In the genomic region with DNA sequence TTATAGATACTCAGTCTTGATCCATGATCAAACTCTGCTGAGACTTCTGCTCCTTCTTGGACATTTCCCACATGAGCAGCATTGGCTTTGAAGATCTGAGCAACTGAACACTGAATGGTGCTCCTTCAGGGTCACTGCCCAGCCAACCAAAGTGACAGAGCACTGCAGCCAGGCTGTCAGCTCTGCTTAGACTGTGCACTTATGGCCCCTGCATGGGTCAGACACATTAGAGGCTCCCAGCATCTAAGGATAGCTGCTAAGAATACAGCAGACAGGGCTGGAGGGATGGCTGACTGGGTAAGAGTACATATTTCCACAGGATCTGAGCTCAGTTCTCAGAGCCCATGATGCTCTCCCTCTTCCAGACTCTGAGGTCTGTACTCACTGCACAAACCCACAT, we compare ENCODE assay signal across 22 mouse cellular contexts.
DNase-seq lines count a peak whose midpoint lies in the region; ATAC-seq and TF ChIP-seq lines count a peak whose summit lies in the region.
"Had no signal": no experiment of that assay in that cellular context is flagged by ENCODE, and none has a peak within 500 bp of the region (broad histone marks: within the 10 kb centered on the region; RNA-seq: fewer than 3 reads in every experiment).

No protein-coding gene starts in this region.

- H3K27ac ChIP-seq in hindbrain, embryonic 10.5 days = peak overlapping the region; percentile 12; the same call in 1 of the 2 replicates
- H3K27ac ChIP-seq in hindbrain, embryonic 13.5 days = no peak overlapping the region
- no peak overlapping the region for H3K27ac ChIP-seq in lung, postnatal 0 days (ENCODE audit: low read length)
- H3K27ac ChIP-seq: embryonic facial prominence, embryonic 13.5 days; forebrain, embryonic 13.5 days; hindbrain, embryonic 12.5 days; hindbrain, postnatal 0 days had no signal

- H3K4me3 ChIP-seq in hindbrain, embryonic 10.5 days = no peak overlapping the region
- no peak overlapping the region for H3K4me3 ChIP-seq in hindbrain, embryonic 13.5 days
- H3K4me3 ChIP-seq in lung, postnatal 0 days (ENCODE audit: low read depth, low read length) = no peak overlapping the region
- H3K4me3 ChIP-seq: embryonic facial prominence, embryonic 13.5 days; forebrain, embryonic 13.5 days; heart, embryonic 12.5 days; hindbrain, embryonic 12.5 days had no signal

- H3K4me1 ChIP-seq in hindbrain, embryonic 10.5 days (replicated peaks) = peaks cover 12% of the 10 kb centered on the region
- H3K4me1 ChIP-seq in hindbrain, embryonic 13.5 days (replicated peaks) = peaks cover 13% of the 10 kb centered on the region
- H3K4me1 ChIP-seq in lung, postnatal 0 days (ENCODE audit: insufficient read depth, low read depth, low read length) = no peaks in the 10 kb centered on the region
- H3K4me1 ChIP-seq: forebrain, embryonic 13.5 days had no signal

- DNase-seq in embryo, embryonic 10 days (ENCODE audit: low spot score) = peak; percentile 48
- no peak for DNase-seq in embryo, embryonic 11 days
- DNase-seq in hindbrain, embryonic 10.5 days (ENCODE audit: low spot score) = no peak
- DNase-seq in lung, postnatal 0 days (ENCODE audit: low spot score) = no peak
- DNase-seq in lung, postnatal 14 days = no peak
- DNase-seq in retina, postnatal 1 day = peak; percentile 53
- DNase-seq: adrenal gland, adult 8-10 months; adrenal gland, postnatal 36 days; B cell, adult 2 months; cerebellum, adult 2 months; cerebellum, postnatal 14 days; forebrain, postnatal 0 days; gastrocnemius, postnatal 14 days; heart, postnatal 36 days had no signal

- no peak for TF ChIP-seq EP300 in lung, postnatal 0 days (IDR thresholded peaks at IDR 0.05)

- H3K36me3 ChIP-seq in hindbrain, embryonic 10.5 days = no peaks in the 10 kb centered on the region
- H3K36me3 ChIP-seq in hindbrain, embryonic 13.5 days = no peaks in the 10 kb centered on the region
- H3K36me3 ChIP-seq in lung, postnatal 0 days (ENCODE audit: insufficient read depth, low read length) = no peaks in the 10 kb centered on the region
- H3K36me3 ChIP-seq: embryonic facial prominence, embryonic 13.5 days; hindbrain, embryonic 12.5 days had no signal

- no peaks in the 10 kb centered on the region for H3K9me3 ChIP-seq in hindbrain, embryonic 10.5 days
- no peaks in the 10 kb centered on the region for H3K9me3 ChIP-seq in hindbrain, embryonic 13.5 days
- no peaks in the 10 kb centered on the region for H3K9me3 ChIP-seq in lung, postnatal 0 days (ENCODE audit: low read length)
- H3K9me3 ChIP-seq: embryonic facial prominence, embryonic 13.5 days; G1E; hindbrain, embryonic 12.5 days had no signal

- H3K9ac ChIP-seq in hindbrain, embryonic 13.5 days = no peak overlapping the region
- no peak overlapping the region for H3K9ac ChIP-seq in lung, postnatal 0 days (replicated peaks; ENCODE audit: low read depth)
- H3K9ac ChIP-seq: embryonic facial prominence, embryonic 13.5 days; forebrain, embryonic 13.5 days; forebrain, postnatal 0 days; heart, embryonic 12.5 days; hindbrain, embryonic 12.5 days had no signal

- H3K4me2 ChIP-seq in hindbrain, embryonic 13.5 days = no peak overlapping the region
- H3K4me2 ChIP-seq in lung, postnatal 0 days (replicated peaks; ENCODE audit: low read depth, low read length) = no peak overlapping the region
- H3K4me2 ChIP-seq: embryonic facial prominence, embryonic 13.5 days; forebrain, embryonic 13.5 days; heart, embryonic 12.5 days; hindbrain, embryonic 12.5 days had no signal

- no peak for ATAC-seq in hindbrain, embryonic 13.5 days (ENCODE audit: low FRiP score)
- ATAC-seq in lung, postnatal 0 days = peak; percentile 35; the same call in 1 of the 2 replicates
- ATAC-seq: CD4-positive, CD25-positive, alpha-beta regulatory T cell, adult 4 months; forebrain, embryonic 13.5 days; forebrain, postnatal 0 days; hindbrain, postnatal 0 days had no signal

- no peaks in the 10 kb centered on the region; the same call in 1 of the 2 replicates for H3K27me3 ChIP-seq in hindbrain, embryonic 10.5 days (ENCODE audit: insufficient read depth, poor library complexity, severe bottlenecking)
- H3K27me3 ChIP-seq in hindbrain, embryonic 13.5 days = no peaks in the 10 kb centered on the region
- no peaks in the 10 kb centered on the region for H3K27me3 ChIP-seq in lung, postnatal 0 days (replicated peaks; ENCODE audit: insufficient read depth, low read length)
- H3K27me3 ChIP-seq: embryonic facial prominence, embryonic 13.5 days; forebrain, embryonic 13.5 days; heart, embryonic 12.5 days; hindbrain, embryonic 12.5 days had no signal

- no peak for TF ChIP-seq CTCF in lung, postnatal 0 days (IDR thresholded peaks at IDR 0.05)

Comparison
In these comparisons a context has a peak if more than half of its experiments do, and no peak if none do; other contexts are left out.
1. DNase-seq: peak in embryo, embryonic 10 days (single experiment) and retina, postnatal 1 day (single experiment); none in embryo, embryonic 11 days (single experiment), hindbrain, embryonic 10.5 days (single experiment), lung, postnatal 0 days (single experiment) and lung, postnatal 14 days (single experiment).